In the genomic region with DNA sequence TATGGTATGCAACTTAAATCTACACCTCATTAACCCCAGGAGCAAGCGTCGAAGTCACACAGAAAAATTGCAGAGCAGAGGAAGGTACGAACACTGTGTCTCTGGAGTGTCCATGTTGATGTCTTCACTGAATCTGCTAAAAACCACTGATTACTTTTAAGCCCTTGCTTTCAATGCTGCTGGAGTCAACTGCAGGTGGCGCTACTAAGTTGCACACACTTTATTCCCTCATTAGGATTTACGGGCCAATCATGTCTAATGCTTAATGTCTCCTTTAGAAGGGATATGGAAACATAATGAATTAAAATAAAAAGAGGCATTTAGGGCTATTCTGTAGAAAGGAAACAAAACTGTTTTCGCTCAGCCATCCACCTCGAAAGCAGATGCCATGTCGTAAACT, we compare ENCODE assay signal across 10 mouse cellular contexts. TPM values are rescaled to one million over a fixed set of nuclear protein-coding genes. Genes with fewer than 3 reads are reported as not detected.
DNase-seq lines count a peak whose midpoint lies in the region; ATAC-seq and TF ChIP-seq lines count a peak whose summit lies in the region.
"Had no signal": no experiment of that assay in that cellular context is flagged by ENCODE, and none has a peak within 500 bp of the region (broad histone marks: within the 10 kb centered on the region; RNA-seq: fewer than 3 reads in every experiment).

No protein-coding gene starts in this region.

- no peaks in the 10 kb centered on the region for H3K4me1 ChIP-seq in intestine, postnatal 0 days (replicated peaks; ENCODE audit: control insufficient read depth, insufficient read depth, low read length)
- no peaks in the 10 kb centered on the region for H3K4me1 ChIP-seq in intestine, embryonic 15.5 days (replicated peaks)
- H3K4me1 ChIP-seq in midbrain, postnatal 0 days (ENCODE audit: insufficient read depth, low read length) = no peaks in the 10 kb centered on the region
- no peaks in the 10 kb centered on the region for H3K4me1 ChIP-seq in midbrain, embryonic 10.5 days

- TF ChIP-seq CTCF in intestine, postnatal 0 days (IDR thresholded peaks at IDR 0.05; ENCODE audit: low read depth) = peak; percentile 67
- peak; percentile 77 for TF ChIP-seq CTCF in midbrain, postnatal 0 days (IDR thresholded peaks at IDR 0.05)

- H3K4me2 ChIP-seq in intestine, postnatal 0 days (replicated peaks; ENCODE audit: low read depth) = no peak overlapping the region
- no peak overlapping the region for H3K4me2 ChIP-seq in intestine, embryonic 15.5 days (replicated peaks)
- H3K4me2 ChIP-seq in midbrain, postnatal 0 days (ENCODE audit: low read depth, low read length, poor library complexity, severe bottlenecking) = no peak overlapping the region

- no peak for ATAC-seq in CD4-positive, CD25-positive, alpha-beta regulatory T cell, adult 4 months
- ATAC-seq in intestine, postnatal 0 days = no peak
- ATAC-seq in intestine, embryonic 15.5 days = no peak
- ATAC-seq in midbrain, postnatal 0 days (ENCODE audit: low FRiP score) = no peak

- no peaks in the 10 kb centered on the region for H3K9me3 ChIP-seq in intestine, postnatal 0 days (ENCODE audit: control insufficient read depth)
- H3K9me3 ChIP-seq in intestine, embryonic 15.5 days = no peaks in the 10 kb centered on the region
- no peaks in the 10 kb centered on the region for H3K9me3 ChIP-seq in midbrain, postnatal 0 days (ENCODE audit: low read length)
- H3K9me3 ChIP-seq in midbrain, embryonic 10.5 days (replicated peaks) = no peaks in the 10 kb centered on the region
- H3K9me3 ChIP-seq: megakaryocyte, embryonic 14.5 days had no signal

- H3K4me3 ChIP-seq in intestine, postnatal 0 days (ENCODE audit: low read depth, low read length) = no peak overlapping the region
- H3K4me3 ChIP-seq in intestine, embryonic 15.5 days (replicated peaks) = no peak overlapping the region
- H3K4me3 ChIP-seq in midbrain, postnatal 0 days (ENCODE audit: low read depth, low read length) = no peak overlapping the region
- no peak overlapping the region for H3K4me3 ChIP-seq in midbrain, embryonic 10.5 days
- H3K4me3 ChIP-seq: megakaryocyte, embryonic 14.5 days had no signal

- no peaks in the 10 kb centered on the region for H3K27me3 ChIP-seq in intestine, postnatal 0 days (replicated peaks; ENCODE audit: control insufficient read depth, insufficient read depth, low read length)
- no peaks in the 10 kb centered on the region for H3K27me3 ChIP-seq in intestine, embryonic 15.5 days (replicated peaks)
- no peaks in the 10 kb centered on the region for H3K27me3 ChIP-seq in midbrain, postnatal 0 days (ENCODE audit: insufficient read depth, low read length)
- H3K27me3 ChIP-seq in midbrain, embryonic 10.5 days (ENCODE audit: low read depth, poor library complexity, severe bottlenecking) = no peaks in the 10 kb centered on the region

- H3K27ac ChIP-seq in intestine, postnatal 0 days (ENCODE audit: low read depth, low read length) = no peak overlapping the region
- no peak overlapping the region for H3K27ac ChIP-seq in intestine, embryonic 15.5 days
- no peak overlapping the region for H3K27ac ChIP-seq in midbrain, postnatal 0 days (ENCODE audit: low read depth, low read length)
- no peak overlapping the region for H3K27ac ChIP-seq in midbrain, embryonic 10.5 days (replicated peaks)

- WGBS in intestine, postnatal 0 days = 85% methylated on average over 8 of the region's 8 CpGs
- WGBS in intestine, embryonic 15.5 days = 80% methylated on average over 8 of the region's 8 CpGs
- 85% methylated on average over 8 of the region's 8 CpGs for WGBS in midbrain, postnatal 0 days
- 90% methylated on average over 8 of the region's 8 CpGs for WGBS in midbrain, embryonic 10.5 days

- peaks cover 73% of the 10 kb centered on the region for H3K36me3 ChIP-seq in intestine, postnatal 0 days (ENCODE audit: control insufficient read depth, insufficient read depth)
- H3K36me3 ChIP-seq in intestine, embryonic 15.5 days = peaks cover 38% of the 10 kb centered on the region
- peaks cover 74% of the 10 kb centered on the region for H3K36me3 ChIP-seq in midbrain, postnatal 0 days (ENCODE audit: insufficient read depth, low read length)
- H3K36me3 ChIP-seq in midbrain, embryonic 10.5 days = peaks cover 99% of the 10 kb centered on the region

- DNase-seq in CD4-positive, CD25-positive, alpha-beta regulatory T cell, adult 2 months (ENCODE audit: low read depth, low spot score) = peak; percentile 18
- peak; percentile 63 for DNase-seq in midbrain, postnatal 0 days (ENCODE audit: low spot score)
- no peak for DNase-seq in midbrain, embryonic 10.5 days (ENCODE audit: low spot score)
- peak; percentile 34 for DNase-seq in retina, embryonic 14.5 days (ENCODE audit: low spot score)
- no peak for DNase-seq in frontal cortex, postnatal 25 days (ENCODE audit: low spot score in 2 of 2)
- DNase-seq: adrenal gland, adult 8-10 months had no signal

- H3K9ac ChIP-seq in intestine, postnatal 0 days (ENCODE audit: low read depth, low read length) = no peak overlapping the region
- H3K9ac ChIP-seq in intestine, embryonic 15.5 days = no peak overlapping the region
- no peak overlapping the region for H3K9ac ChIP-seq in midbrain, postnatal 0 days (replicated peaks; ENCODE audit: low read length, poor library complexity, severe bottlenecking)

RNA-seq across cellular contexts. Expression of a gene that starts 12.6 kb away (rescaled TPM):
- 1 to 10 TPM; 4.4 to 5.1 TPM for polyA plus RNA-seq in CD4-positive, CD25-positive, alpha-beta regulatory T cell, adult 4 months (2017; shearing (Covaris generic))
- polyA plus RNA-seq in intestine, postnatal 0 days (2015; fragmentation: Nextera tagmentation; extraction: Ambion mirVana) = 6.2 and 6.8 TPM in 2 replicates
- polyA plus RNA-seq in intestine, embryonic 15.5 days (2015; fragmentation: Nextera tagmentation; extraction: Ambion mirVana) = 16.6 and 17.8 TPM in 2 replicates
- 20.8 and 21.2 TPM in 2 replicates for total RNA-seq in midbrain, postnatal 0 days (2014; rRNA removed)
- 8.1 and 9.0 TPM in 2 replicates for polyA plus RNA-seq in midbrain, postnatal 0 days (2015; fragmentation: Nextera tagmentation; extraction: Ambion mirVana)
- 16.8 and 18.5 TPM in 2 replicates for polyA plus RNA-seq in midbrain, embryonic 10.5 days (2016; fragmentation: Nextera tagmentation; extraction: Ambion mirVana)

RNA-seq across cellular contexts. Expression of a gene that starts 35.9 kb away (rescaled TPM):
- 10 to 100 TPM; 23.9 to 30.0 TPM for polyA plus RNA-seq in CD4-positive, CD25-positive, alpha-beta regulatory T cell, adult 4 months (2017; shearing (Covaris generic))
- 4.7 and 7.2 TPM in 2 replicates for polyA plus RNA-seq in intestine, postnatal 0 days (2015; fragmentation: Nextera tagmentation; extraction: Ambion mirVana)
- polyA plus RNA-seq in intestine, embryonic 15.5 days (2015; fragmentation: Nextera tagmentation; extraction: Ambion mirVana) = 15.6 and 17.5 TPM in 2 replicates
- 26.9 and 52.7 TPM in 2 replicates for total RNA-seq in midbrain, postnatal 0 days (2014; rRNA removed)
- polyA plus RNA-seq in midbrain, postnatal 0 days (2015; fragmentation: Nextera tagmentation; extraction: Ambion mirVana) = 33.9 and 36.9 TPM in 2 replicates
- polyA plus RNA-seq in midbrain, embryonic 10.5 days (2016; fragmentation: Nextera tagmentation; extraction: Ambion mirVana) = 34.3 and 34.7 TPM in 2 replicates

Comparison
In these comparisons a context has a peak if more than half of its experiments do, and no peak if none do; other contexts are left out.
1. DNase-seq: peak in CD4-positive, CD25-positive, alpha-beta regulatory T cell, adult 2 months (single experiment), midbrain, postnatal 0 days (single experiment) and retina, embryonic 14.5 days (single experiment); none in midbrain, embryonic 10.5 days (single experiment) and frontal cortex, postnatal 25 days (0 of 2).